Mouse (Mus musculus) limb, embryonic 14.5 days (tissue): Measurements from ENCODE around the gene Mast4. TPM values are rescaled to one million over a fixed set of nuclear protein-coding genes. Genes with fewer than 3 reads are reported as not detected.

Experiments
- ATAC-seq: fragments of 200-750 bp; cut with Nextera tagmentation; 2 replicates; pipeline ENCODE4 v1.8.0; 2017; ENCODE audit warnings: low read depth, moderate number of reproducible peaks, moderate TSS enrichment; ENCODE audit not compliant: low FRiP score
- DNase-seq: peaks from one replicate; pipeline ENCODE4 v3.0.0-alpha.2; 2015; ENCODE audit warnings: low spot score
- H3K27ac ChIP-seq: fragments of 300-500 bp; sonication (generic); replicated peaks from 2 replicates; pipeline ENCODE4 v1.5.1; 2014; ENCODE audit warnings: low read depth, mild to moderate bottlenecking, low read length, moderate library complexity, mixed read lengths
- H3K27me3 ChIP-seq: fragments of 300-500 bp; sonication (generic); 2 replicates; pipeline ENCODE4 v1.6.1; 2014; ENCODE audit warnings: low read length, mixed read lengths; ENCODE audit not compliant: control insufficient read depth, insufficient read depth
- H3K36me3 ChIP-seq: fragments of 300-500 bp; sonication (generic); 2 replicates; pipeline ENCODE4 v1.6.1; 2014; ENCODE audit warnings: mild to moderate bottlenecking, low read length, moderate library complexity, mixed read lengths; ENCODE audit not compliant: control insufficient read depth, insufficient read depth
- H3K4me1 ChIP-seq: fragments of 300-500 bp; sonication (generic); 2 replicates; pipeline ENCODE4 v1.6.1; 2014; ENCODE audit warnings: antibody characterized with exemption, low read length, mixed read lengths; ENCODE audit not compliant: control insufficient read depth, insufficient read depth
- H3K4me2 ChIP-seq: fragments of 300-500 bp; sonication (generic); replicated peaks from 2 replicates; pipeline ENCODE4 v1.6.1; 2014; ENCODE audit warnings: low read depth, mild to moderate bottlenecking, low read length, moderate library complexity; ENCODE audit not compliant: severe bottlenecking
- H3K4me3 ChIP-seq: fragments of 300-500 bp; sonication (generic); replicated peaks from 2 replicates; pipeline ENCODE4 v1.5.1; 2014; ENCODE audit warnings: low read length
- H3K9ac ChIP-seq: fragments of 300-500 bp; sonication (generic); 2 replicates; pipeline ENCODE4 v1.6.1; 2014; ENCODE audit warnings: mild to moderate bottlenecking, low read depth, low read length, moderate library complexity; ENCODE audit not compliant: severe bottlenecking
- H3K9me3 ChIP-seq: fragments of 300-500 bp; sonication (generic); 2 replicates; pipeline ENCODE4 v1.6.1; 2016; ENCODE audit warnings: low read length; ENCODE audit not compliant: control insufficient read depth
- POLR2A ChIP-seq: fragments of 200-500 bp; IDR thresholded peaks from 2 replicates; pipeline ENCODE4 v1.8.0; 2012; ENCODE audit warnings: inconsistent platforms, mild to moderate bottlenecking, moderate library complexity, borderline replicate concordance; ENCODE audit not compliant: insufficient read depth, insufficient read length; ENCODE audit errors: extremely low read depth
- WGBS: fragments of 180-500 bp; shearing (Covaris S2); extraction: QIAGEN DNeasy Blood & Tissue Kit; methylation state at CpG from one replicate; pipeline ENCODE4 v1.1.7; 2014; 5-methylcytosine and 5-hydroxymethylcytosine counted together
- polyA plus RNA-seq, 2 experiments: library from polyadenylated mRNA; depleted of rRNA in 1 of 2; stranded (reverse) in 1 of 2; unstranded in 1 of 2; fragments of >200 nt; fragmentation: Nextera tagmentation in 1 of 2; extraction: Ambion mirVana in 1 of 2; gene quantifications; 2 replicates each; pipeline versions ENCODE4 v1.2.1 to v1.2.3; 2012 to 2014

The Mast4 gene
- polyA plus RNA-seq, 2 experiments: 12.5 to 25.2 TPM

- WGBS: 88% methylated on average over 9 of the region's 9 CpGs
Measured at GRCm38 (mm10) chr13:102773169-102773568, 561.1 kb downstream of the Mast4 start.

GRCm38 (mm10) chr13:102770194-102770593 is 564.1 kb downstream of the Mast4 start:
- H3K9me3 ChIP-seq: no peaks in the 10 kb centered on the region
- ATAC-seq (no peak), DNase-seq (peak; percentile 27)
- 38% methylated on average over 8 of the region's 8 CpGs for WGBS
- peaks cover 2% of the 10 kb centered on the region; the same call in 1 of the 2 replicates for H3K36me3 ChIP-seq
- no peaks in the 10 kb centered on the region for H3K27me3 ChIP-seq
- no peak overlapping the region for H3K27ac ChIP-seq
- H3K4me3 ChIP-seq: no peak overlapping the region
- no peak overlapping the region for H3K9ac ChIP-seq
- H3K4me2 ChIP-seq: no peak overlapping the region
- no peak for TF ChIP-seq POLR2A
- no peaks in the 10 kb centered on the region; the same call in 1 of the 2 replicates for H3K4me1 ChIP-seq

More at GRCm38 (mm10) chr13:102773169-102773568, 561.1 kb downstream of the Mast4 start:
- Histone ChIP-seq H3K4me2 (no peak overlapping the region), H3K9me3 (no peaks in the 10 kb centered on the region), H3K27ac (no peak overlapping the region), H3K27me3 (no peaks in the 10 kb centered on the region), H3K4me1 (no peaks in the 10 kb centered on the region; the same call in 1 of the 2 replicates), H3K4me3 (no peak overlapping the region), H3K36me3 (peaks cover 2% of the 10 kb centered on the region; the same call in 1 of the 2 replicates), H3K9ac (no peak overlapping the region)
- DNase-seq: no peak
- no peak for TF ChIP-seq POLR2A
- no peak for ATAC-seq

- ATAC-seq: no peak
- H3K4me2 ChIP-seq: no peak overlapping the region
- TF ChIP-seq POLR2A: no peak
- H3K27me3 ChIP-seq: no peaks in the 10 kb centered on the region
- H3K9ac ChIP-seq: no peak overlapping the region
- DNase-seq: no peak
- WGBS: 65% methylated on average over 11 of the region's 11 CpGs
- no peaks in the 10 kb centered on the region; the same call in 1 of the 2 replicates for H3K4me1 ChIP-seq
- H3K9me3 ChIP-seq: no peaks in the 10 kb centered on the region
- no peak overlapping the region for H3K27ac ChIP-seq
- H3K4me3 ChIP-seq: no peak overlapping the region
- peaks cover 10% of the 10 kb centered on the region; the same call in 1 of the 2 replicates for H3K36me3 ChIP-seq
Measured at GRCm38 (mm10) chr13:102768512-102768911, 565.8 kb downstream of the Mast4 start.

- H3K4me3 ChIP-seq: no peak overlapping the region
- no peak overlapping the region for H3K4me2 ChIP-seq
- H3K36me3 ChIP-seq: peaks cover 10% of the 10 kb centered on the region; the same call in 1 of the 2 replicates
- H3K27ac ChIP-seq: no peak overlapping the region
- DNase-seq (no peak), ATAC-seq (no peak)
- TF ChIP-seq POLR2A: no peak
- H3K27me3 ChIP-seq: no peaks in the 10 kb centered on the region
- H3K9me3 ChIP-seq: no peaks in the 10 kb centered on the region
- H3K9ac ChIP-seq: no peak overlapping the region
- WGBS: 65% methylated on average over 7 of the region's 7 CpGs
- no peaks in the 10 kb centered on the region; the same call in 1 of the 2 replicates for H3K4me1 ChIP-seq
Measured at GRCm38 (mm10) chr13:102767110-102767509, 567.2 kb downstream of the Mast4 start.

- no peak for ATAC-seq
- Histone ChIP-seq H3K27ac (no peak overlapping the region), H3K36me3 (peaks cover 19% of the 10 kb centered on the region), H3K9ac (no peak overlapping the region), H3K4me2 (no peak overlapping the region), H3K4me1 (no peaks in the 10 kb centered on the region), H3K9me3 (no peaks in the 10 kb centered on the region), H3K4me3 (no peak overlapping the region), H3K27me3 (no peaks in the 10 kb centered on the region)
- 85% methylated on average over 11 of the region's 11 CpGs for WGBS
- TF ChIP-seq POLR2A: no peak
- DNase-seq: no peak
Measured at GRCm38 (mm10) chr13:102765216-102765615, 569.1 kb downstream of the Mast4 start.
